Mouse (Mus musculus) neutrophil, adult 83 days (primary cell): ENCODE measurements around the gene Ccer2. TPM values are rescaled to one million over a fixed set of nuclear protein-coding genes. Genes with fewer than 3 reads are reported as not detected.

Experiments used
- total RNA-seq, 2 experiments: library from RNA; stranded (reverse); gene quantifications; one replicate each; pipeline ENCODE4 v1.2.4; 2023

The Ccer2 gene
- total RNA-seq, result not detected

DNA sequence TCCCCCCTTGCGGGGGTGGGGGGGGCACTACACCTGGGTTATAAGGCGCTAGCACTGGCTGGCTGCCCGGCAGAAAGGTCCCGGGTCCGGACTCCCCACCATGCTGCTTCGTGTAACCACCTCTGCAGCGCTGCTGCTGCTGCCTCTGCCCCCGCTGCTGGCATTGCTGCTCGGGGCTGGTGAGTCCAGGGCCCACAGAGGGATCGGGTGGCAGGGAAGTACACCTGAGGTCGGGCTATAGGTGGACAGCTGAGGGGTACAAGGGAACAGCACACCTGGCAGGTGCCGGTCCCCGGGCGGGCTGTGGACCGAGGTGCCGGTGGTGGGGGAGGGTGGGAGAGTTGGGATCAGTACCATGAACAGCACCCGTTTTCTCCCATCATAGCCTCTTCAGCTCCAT is at the start of gene Ccer2:
Ccer2 (plus strand) TSS at position 96 of the 400 bp plus-strand sequence.

GRCm38 (mm10) chr7:28716590-28717281 is 39.2 kb upstream of the Ccer2 start, which contains the start of gene Fbxo17:
Gene Fbxo17 (plus strand): TSS chr7:28716804.

DNA sequence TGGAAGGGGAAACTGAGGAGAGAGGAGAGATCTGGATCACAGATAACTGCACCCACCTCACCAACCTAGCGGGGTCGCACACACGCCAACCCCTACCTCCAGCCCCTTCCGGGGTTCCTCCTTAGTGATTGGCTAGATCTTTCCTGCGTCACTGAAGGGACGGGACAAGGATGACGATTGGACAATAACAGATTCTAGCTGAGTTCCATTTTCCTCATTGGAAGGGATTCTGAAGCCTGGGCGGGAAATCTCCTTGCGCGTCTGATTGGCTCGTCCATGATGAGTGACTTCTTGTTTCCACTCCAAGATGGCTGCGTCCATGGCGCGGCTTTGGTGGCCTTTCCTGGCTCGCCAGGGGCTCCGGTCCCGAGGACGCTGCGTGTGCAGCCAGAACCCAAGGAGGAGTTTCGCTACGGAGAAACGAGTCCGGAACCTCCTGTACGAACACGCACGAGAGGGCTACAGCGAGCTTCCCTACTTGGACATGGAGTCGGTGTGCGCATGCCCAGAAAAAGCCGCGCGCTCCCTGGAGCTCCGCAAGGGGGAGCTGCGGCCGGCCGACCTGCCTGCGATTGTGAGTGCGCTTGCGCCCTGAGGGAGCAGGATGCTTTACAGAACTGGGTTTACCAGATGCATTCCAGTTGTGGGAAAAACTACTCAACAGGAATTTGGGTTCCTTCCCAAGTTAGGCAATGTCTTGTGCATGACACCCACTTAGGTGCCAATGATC is 14.1 kb upstream of the Ccer2 start, which contains the start of the genes Mrps12 and Sars2:
Mrps12 (minus strand) TSS at position 112 of the 730 bp plus-strand sequence.
Sars2 (plus strand) TSS at position 284 of the 730 bp plus-strand sequence.

GRCm38 (mm10) chr7:28766173-28766879 is 10.4 kb downstream of the Ccer2 start, which contains the start of gene Sirt2:
Gene Sirt2 (plus strand): TSS chr7:28766735.

DNA sequence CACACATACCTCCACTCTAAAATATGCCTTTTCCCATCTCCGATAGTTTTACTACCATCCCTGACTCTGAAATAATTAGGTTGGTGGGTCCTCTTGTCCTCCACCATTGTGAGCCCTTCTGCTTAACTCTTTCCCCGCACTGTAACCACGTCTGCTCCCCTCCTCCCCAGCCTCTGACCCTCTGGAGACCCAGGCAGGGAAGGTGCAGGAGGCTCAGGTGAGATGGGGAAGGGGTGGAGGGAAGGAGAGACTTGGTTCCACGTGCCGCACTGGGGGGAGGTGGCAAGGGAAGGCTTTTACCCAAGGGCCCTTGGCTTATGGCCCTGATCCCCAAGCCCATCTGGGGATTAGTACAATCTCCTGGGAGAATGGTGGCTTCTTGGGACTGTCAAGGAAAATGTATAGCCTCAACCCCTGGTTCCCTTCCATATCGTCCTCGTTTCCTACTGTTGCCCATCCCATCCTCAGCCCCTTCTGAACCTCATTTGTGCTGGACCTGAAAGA is 11.5 kb downstream of the Ccer2 start, which contains the start of gene Nfkbib:
Nfkbib (minus strand) TSS at position 51 of the 504 bp plus-strand sequence.

GRCm38 (mm10) chr7:28788307-28789195 is 32.6 kb downstream of the Ccer2 start, which contains the start of gene Rinl:
Gene Rinl (plus strand): TSS chr7:28788969.

GRCm38 (mm10) chr7:28808221-28808941 is 52.4 kb downstream of the Ccer2 start, which contains the start of gene Hnrnpl:
Gene Hnrnpl (plus strand): TSS chr7:28808541.

Other genes with a start within 250 kb of the Ccer2 start
- gene Ifnl2, start 245.7 kb upstream of the Ccer2 start, total RNA-seq, result not detected
- gene Ifnl3, start 233.3 kb upstream of the Ccer2 start, total RNA-seq, result not detected
- gene Sycn, start 215.3 kb upstream of the Ccer2 start, total RNA-seq, result not detected
- gene Nccrp1, start 208.9 kb upstream of the Ccer2 start, total RNA-seq, result under 1 TPM; 0.22 to 0.44 TPM
- gene Samd4b, start 158.0 kb upstream of the Ccer2 start, total RNA-seq, result 10 to 100 TPM; 36.5 to 42.9 TPM
- gene Pak4, start 158.0 kb upstream of the Ccer2 start, total RNA-seq, result 10 to 100 TPM; 12.1 to 12.6 TPM
- gene Acp7, start 124.8 kb upstream of the Ccer2 start, total RNA-seq, result not detected
- gene Fbxo27, start 63.3 kb upstream of the Ccer2 start, total RNA-seq, result under 1 TPM; 0.18 to 0.33 TPM
- gene Fbxo17, start 39.4 kb upstream of the Ccer2 start, total RNA-seq, result 1 to 10 TPM; 2.8 to 3.5 TPM
- 10 to 100 TPM; 18.5 to 22.3 TPM for gene Mrps12, start 14.4 kb upstream of the Ccer2 start, total RNA-seq
- gene Sars2, start 14.2 kb upstream of the Ccer2 start, total RNA-seq, result 1 to 10 TPM; 8.6 to 8.7 TPM
- 10 to 100 TPM; 59.4 to 63.6 TPM for gene Sirt2, start 10.6 kb downstream of the Ccer2 start, total RNA-seq
- gene Nfkbib, start 11.3 kb downstream of the Ccer2 start, total RNA-seq, result 10 to 100 TPM; 34.4 to 38.3 TPM
- gene Rinl, start 32.8 kb downstream of the Ccer2 start, total RNA-seq, result 100 to 1,000 TPM in 1 of 2 experiments, 10 to 100 TPM in 1; 99.8 to 101 TPM
- 100 to 1,000 TPM; 377 to 403 TPM for gene Hnrnpl, start 52.4 kb downstream of the Ccer2 start, total RNA-seq
- gene Ech1, start 69.0 kb downstream of the Ccer2 start, total RNA-seq, result 100 to 1,000 TPM; 105 to 107 TPM
- gene Lgals4, start 77.7 kb downstream of the Ccer2 start, total RNA-seq, result 10 to 100 TPM; 16.8 to 17.5 TPM
- gene Lgals7, start 107.7 kb downstream of the Ccer2 start, total RNA-seq, result not detected
- not detected for gene Capn12, start 125.2 kb downstream of the Ccer2 start, total RNA-seq
- gene Actn4, start 206.2 kb downstream of the Ccer2 start, total RNA-seq, result 100 to 1,000 TPM; 132 to 140 TPM
- gene Eif3k, start 225.7 kb downstream of the Ccer2 start, total RNA-seq, result 100 to 1,000 TPM; 183 to 186 TPM
- gene Map4k1, start 225.9 kb downstream of the Ccer2 start, total RNA-seq, result 10 to 100 TPM; 39.2 to 44.9 TPM